Mouse (Mus musculus) testis, adult 2 months (tissue): Measurements from ENCODE around the gene Rhbdf2. TPM values are rescaled to one million over a fixed set of nuclear protein-coding genes. Genes with fewer than 3 reads are reported as not detected.

ENCODE experiments used
- H3K27ac ChIP-seq: fragments of 200-500 bp; 2 replicates; pipeline ENCODE4 v1.5.1; 2012; ENCODE audit warnings: low read depth, low read length; ENCODE audit not compliant: control insufficient read depth, insufficient read depth
- H3K27me3 ChIP-seq: fragments of 200-500 bp; 2 replicates; pipeline ENCODE4 v1.6.1; 2012; ENCODE audit warnings: mild to moderate bottlenecking, low read length, moderate library complexity; ENCODE audit not compliant: control insufficient read depth, insufficient read depth
- H3K36me3 ChIP-seq: fragments of 200-500 bp; 2 replicates; pipeline ENCODE4 v1.6.1; 2012; ENCODE audit warnings: mild to moderate bottlenecking, low read length; ENCODE audit not compliant: control insufficient read depth, insufficient read depth
- H3K4me1 ChIP-seq: fragments of 200-500 bp; 2 replicates; pipeline ENCODE4 v1.6.1; 2012; ENCODE audit warnings: low read length; ENCODE audit not compliant: control insufficient read depth, insufficient read depth
- H3K4me3 ChIP-seq: fragments of 200-500 bp; 2 replicates; pipeline ENCODE4 v1.5.1; 2012; ENCODE audit warnings: low read depth, mild to moderate bottlenecking, low read length, moderate library complexity, mixed read lengths; ENCODE audit not compliant: control insufficient read depth
- CTCF ChIP-seq: fragments of 200-500 bp; IDR thresholded peaks from 2 replicates; pipeline ENCODE4 v1.5.1; 2012; ENCODE audit warnings: low read depth, mild to moderate bottlenecking, inconsistent platforms, low read length, moderate library complexity; ENCODE audit not compliant: control insufficient read depth, insufficient read depth, insufficient replicate concordance
- POLR2A ChIP-seq: fragments of 200-500 bp; IDR thresholded peaks from 2 replicates; pipeline ENCODE4 v1.6.1; 2012; ENCODE audit warnings: low read depth, mild to moderate bottlenecking, inconsistent platforms, low read length, moderate library complexity; ENCODE audit not compliant: control insufficient read depth
- polyA plus RNA-seq: library from polyadenylated mRNA; depleted of rRNA; stranded (reverse); fragments of >200 nt; gene quantifications from 2 replicates; pipeline ENCODE4 v1.2.3, GENCODE M21; 2012

Gene Rhbdf2
- polyA plus RNA-seq, 1 experiment: 7.5 TPM

GRCm38 (mm10) chr11:116570821-116571220 lies 56.0 kb downstream of the Rhbdf2 start:
- TF ChIP-seq CTCF (no peak), POLR2A (no peak)
- Histone ChIP-seq H3K27me3 (no peaks in the 10 kb centered on the region), H3K4me3 (no peak overlapping the region), H3K4me1 (peaks cover 12% of the 10 kb centered on the region), H3K36me3 (no peaks in the 10 kb centered on the region), H3K27ac (no peak overlapping the region)

GRCm38 (mm10) chr11:116567531-116567930 lies 59.3 kb downstream of the Rhbdf2 start:
- Histone ChIP-seq H3K36me3 (no peaks in the 10 kb centered on the region), H3K27ac (no peak overlapping the region), H3K4me1 (no peaks in the 10 kb centered on the region; the same call in 1 of the 2 replicates), H3K4me3 (no peak overlapping the region), H3K27me3 (no peaks in the 10 kb centered on the region)
- TF ChIP-seq CTCF: no peak
- TF ChIP-seq POLR2A: no peak

- TF ChIP-seq CTCF: no peak
- TF ChIP-seq POLR2A: no peak
- no peaks in the 10 kb centered on the region for H3K27me3 ChIP-seq
- no peaks in the 10 kb centered on the region for H3K36me3 ChIP-seq
- no peak overlapping the region for H3K4me3 ChIP-seq
- peaks cover 2% of the 10 kb centered on the region; the same call in 1 of the 2 replicates for H3K4me1 ChIP-seq
- H3K27ac ChIP-seq: no peak overlapping the region
These were observed 61.4 kb downstream of the Rhbdf2 start for GRCm38 (mm10) chr11:116565283-116566041.

- Histone ChIP-seq H3K27ac (no peak overlapping the region), H3K27me3 (no peaks in the 10 kb centered on the region), H3K4me1 (peaks cover 3% of the 10 kb centered on the region; the same call in 1 of the 2 replicates), H3K36me3 (no peaks in the 10 kb centered on the region), H3K4me3 (no peak overlapping the region)
- TF ChIP-seq CTCF: no peak
- TF ChIP-seq POLR2A: no peak
These were observed 70.5 kb downstream of the Rhbdf2 start for GRCm38 (mm10) chr11:116556308-116556707.

- Histone ChIP-seq H3K27ac (no peak overlapping the region), H3K4me1 (peaks cover 3% of the 10 kb centered on the region; the same call in 1 of the 2 replicates), H3K27me3 (no peaks in the 10 kb centered on the region), H3K4me3 (no peak overlapping the region), H3K36me3 (no peaks in the 10 kb centered on the region)
- no peak for TF ChIP-seq CTCF
- no peak for TF ChIP-seq POLR2A
These were observed 71.2 kb downstream of the Rhbdf2 start for GRCm38 (mm10) chr11:116555572-116555971.

- Histone ChIP-seq H3K36me3 (no peaks in the 10 kb centered on the region), H3K4me3 (no peak overlapping the region), H3K27ac (no peak overlapping the region), H3K4me1 (peaks cover 6% of the 10 kb centered on the region; the same call in 1 of the 2 replicates), H3K27me3 (no peaks in the 10 kb centered on the region)
- TF ChIP-seq POLR2A: no peak
- TF ChIP-seq CTCF: peak; percentile 31; the same call in 1 of the 2 replicates
These were observed 72.5 kb downstream of the Rhbdf2 start for GRCm38 (mm10) chr11:116554171-116554878.

GRCm38 (mm10) chr11:116552194-116552593 lies 74.6 kb downstream of the Rhbdf2 start:
- Histone ChIP-seq H3K4me1 (peaks cover 6% of the 10 kb centered on the region; the same call in 1 of the 2 replicates), H3K4me3 (no peak overlapping the region), H3K36me3 (no peaks in the 10 kb centered on the region; the same call in 1 of the 2 replicates), H3K27me3 (no peaks in the 10 kb centered on the region), H3K27ac (no peak overlapping the region)
- TF ChIP-seq CTCF: no peak
